Mouse (Mus musculus): ENCODE results near the gene Amigo2. TPM values are rescaled to one million over a fixed set of nuclear protein-coding genes. Genes with fewer than 3 reads are reported as not detected.

Amigo2 gene
- polyA plus RNA-seq, 1 experiment: 2.5 TPM

DNA sequence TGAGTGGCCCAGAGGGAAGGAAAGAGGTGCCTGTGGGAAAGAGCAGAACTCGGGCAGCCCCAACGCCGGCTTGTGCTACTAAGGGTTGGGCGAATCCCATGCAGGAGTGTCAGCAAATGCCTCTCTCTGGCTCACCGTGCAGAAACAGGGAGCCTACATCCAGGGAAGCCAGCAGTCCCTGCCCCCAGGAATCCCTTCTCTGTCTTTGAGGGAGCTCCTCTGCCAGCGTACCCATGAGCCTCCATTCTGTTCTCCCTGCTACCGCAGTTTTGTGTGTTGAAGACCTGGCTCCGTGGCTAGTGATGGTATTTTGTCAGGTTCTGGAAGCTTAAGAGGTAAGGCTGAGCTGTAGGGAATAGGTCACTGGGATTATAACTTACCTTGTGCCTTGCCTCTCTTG is 33.0 kb upstream of the Amigo2 start:
- Histone ChIP-seq H3K36me3 (ENCODE audit: control insufficient read depth, insufficient read depth, low read length) (no peaks in the 10 kb centered on the region), H3K4me3 (ENCODE audit: control insufficient read depth, insufficient read depth, low read length) (no peak overlapping the region), H3K27me3 (ENCODE audit: control insufficient read depth, insufficient read depth, low read length) (no peaks in the 10 kb centered on the region), H3K27ac (ENCODE audit: control insufficient read depth, insufficient read depth, low read length) (no peak overlapping the region), H3K4me1 (replicated peaks; ENCODE audit: control insufficient read depth, insufficient read depth, low read length) (no peaks in the 10 kb centered on the region)
- TF ChIP-seq CTCF (IDR thresholded peaks at IDR 0.05; ENCODE audit: borderline replicate concordance, control insufficient read depth, extremely low read depth, insufficient read depth, low read length, poor library complexity) (no peak), POLR2A (IDR thresholded peaks at IDR 0.05; ENCODE audit: control insufficient read depth, extremely low read depth, insufficient read depth, low read length, poor library complexity) (no peak)
- WGBS: 96% methylated on average over 8 of the region's 8 CpGs
- no peak for DNase-seq

DNA sequence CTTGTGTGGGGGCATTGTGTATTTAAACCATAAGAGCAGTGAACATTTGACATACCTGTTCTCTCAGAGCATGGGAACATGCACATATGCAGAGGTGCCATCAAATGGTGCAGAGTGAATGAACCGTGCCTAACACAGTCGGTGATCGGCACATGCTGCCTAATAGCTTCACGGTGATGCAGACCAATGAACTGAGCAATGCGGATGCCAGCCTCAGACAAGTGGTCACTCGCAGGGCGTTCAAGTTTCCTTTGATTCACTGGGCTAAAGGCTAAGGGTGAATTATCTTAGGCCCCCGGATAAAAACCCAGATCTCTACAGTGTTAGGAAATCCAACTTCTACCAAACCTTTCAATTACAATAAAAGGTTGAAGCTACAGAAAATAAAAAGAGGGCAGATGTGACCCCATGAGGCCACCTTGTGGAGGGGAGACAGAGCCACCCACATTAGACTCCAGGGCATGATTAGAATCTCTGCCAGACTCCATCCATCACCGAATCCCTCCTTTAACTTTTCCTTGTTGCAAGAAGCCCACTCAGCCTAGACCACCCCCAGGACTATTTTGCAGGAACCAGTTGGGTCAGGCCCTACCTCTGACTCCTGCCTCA is 31.4 kb upstream of the Amigo2 start:
- H3K36me3 ChIP-seq (ENCODE audit: control insufficient read depth, insufficient read depth, low read length): no peaks in the 10 kb centered on the region
- no peak for DNase-seq
- 96% methylated on average over 9 of the region's 9 CpGs for WGBS

GRCm38 (mm10) chr15:97277328-97277727 is 30.2 kb upstream of the Amigo2 start:
- H3K4me3 ChIP-seq (ENCODE audit: control insufficient read depth, insufficient read depth, low read length): no peak overlapping the region
- H3K4me1 ChIP-seq (replicated peaks; ENCODE audit: control insufficient read depth, insufficient read depth, low read length): no peaks in the 10 kb centered on the region
- no peaks in the 10 kb centered on the region for H3K36me3 ChIP-seq (ENCODE audit: control insufficient read depth, insufficient read depth, low read length)
- no peaks in the 10 kb centered on the region for H3K27me3 ChIP-seq (ENCODE audit: control insufficient read depth, insufficient read depth, low read length)
- no peak for TF ChIP-seq CTCF (IDR thresholded peaks at IDR 0.05; ENCODE audit: borderline replicate concordance, control insufficient read depth, extremely low read depth, insufficient read depth, low read length, poor library complexity)
- no peak for TF ChIP-seq POLR2A (IDR thresholded peaks at IDR 0.05; ENCODE audit: control insufficient read depth, extremely low read depth, insufficient read depth, low read length, poor library complexity)
- 94% methylated on average over 10 of the region's 10 CpGs for WGBS
- H3K27ac ChIP-seq (ENCODE audit: control insufficient read depth, insufficient read depth, low read length): no peak overlapping the region
- DNase-seq: no peak

More for the DNA sequence above, 31.4 kb upstream of the Amigo2 start:
- H3K4me3 ChIP-seq (ENCODE audit: control insufficient read depth, insufficient read depth, low read length): no peak overlapping the region
- H3K27ac ChIP-seq (ENCODE audit: control insufficient read depth, insufficient read depth, low read length): no peak overlapping the region
- no peak for TF ChIP-seq POLR2A (IDR thresholded peaks at IDR 0.05; ENCODE audit: control insufficient read depth, extremely low read depth, insufficient read depth, low read length, poor library complexity)
- TF ChIP-seq CTCF (IDR thresholded peaks at IDR 0.05; ENCODE audit: borderline replicate concordance, control insufficient read depth, extremely low read depth, insufficient read depth, low read length, poor library complexity): no peak
- H3K4me1 ChIP-seq (replicated peaks; ENCODE audit: control insufficient read depth, insufficient read depth, low read length): no peaks in the 10 kb centered on the region
- no peaks in the 10 kb centered on the region for H3K27me3 ChIP-seq (ENCODE audit: control insufficient read depth, insufficient read depth, low read length)

DNA sequence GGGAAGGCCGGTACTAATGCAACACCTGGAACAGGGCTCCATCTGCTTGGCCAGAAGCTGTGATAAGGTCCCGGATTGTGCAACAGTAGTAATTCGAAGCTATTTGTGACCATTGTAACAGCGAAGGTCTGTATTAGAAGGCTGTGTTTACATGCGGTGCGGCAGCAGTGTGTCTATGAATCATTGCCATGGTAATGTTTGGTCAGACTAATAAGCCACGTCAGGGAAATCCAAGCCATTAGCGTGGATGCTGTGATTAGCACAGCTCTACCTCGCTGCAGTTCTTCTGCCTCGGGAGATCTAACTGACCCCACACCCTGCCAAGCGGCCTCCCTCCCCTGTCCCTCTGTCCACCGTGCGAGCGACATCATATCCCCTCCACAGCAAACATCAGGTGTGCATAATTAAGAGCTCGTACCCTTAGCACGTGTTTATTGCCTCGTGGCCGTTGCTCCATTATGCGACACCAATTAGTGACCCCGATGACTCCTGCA is 29.6 kb upstream of the Amigo2 start:
- Histone ChIP-seq H3K4me3 (ENCODE audit: control insufficient read depth, insufficient read depth, low read length) (no peak overlapping the region), H3K36me3 (ENCODE audit: control insufficient read depth, insufficient read depth, low read length) (no peaks in the 10 kb centered on the region), H3K27ac (ENCODE audit: control insufficient read depth, insufficient read depth, low read length) (no peak overlapping the region), H3K27me3 (ENCODE audit: control insufficient read depth, insufficient read depth, low read length) (no peaks in the 10 kb centered on the region), H3K4me1 (replicated peaks; ENCODE audit: control insufficient read depth, insufficient read depth, low read length) (no peaks in the 10 kb centered on the region)
- TF ChIP-seq CTCF (IDR thresholded peaks at IDR 0.05; ENCODE audit: borderline replicate concordance, control insufficient read depth, extremely low read depth, insufficient read depth, low read length, poor library complexity): no peak
- no peak for TF ChIP-seq POLR2A (IDR thresholded peaks at IDR 0.05; ENCODE audit: control insufficient read depth, extremely low read depth, insufficient read depth, low read length, poor library complexity)
- 92% methylated on average over 20 of the region's 20 CpGs for WGBS
- DNase-seq: no peak

- Histone ChIP-seq H3K27me3 (ENCODE audit: control insufficient read depth, insufficient read depth, low read length) (no peaks in the 10 kb centered on the region), H3K4me1 (replicated peaks; ENCODE audit: control insufficient read depth, insufficient read depth, low read length) (no peaks in the 10 kb centered on the region), H3K27ac (ENCODE audit: control insufficient read depth, insufficient read depth, low read length) (no peak overlapping the region), H3K36me3 (ENCODE audit: control insufficient read depth, insufficient read depth, low read length) (no peaks in the 10 kb centered on the region), H3K4me3 (ENCODE audit: control insufficient read depth, insufficient read depth, low read length) (no peak overlapping the region)
- 97% methylated on average over 12 of the region's 12 CpGs for WGBS
- TF ChIP-seq POLR2A (IDR thresholded peaks at IDR 0.05; ENCODE audit: control insufficient read depth, extremely low read depth, insufficient read depth, low read length, poor library complexity): no peak
- no peak for TF ChIP-seq CTCF (IDR thresholded peaks at IDR 0.05; ENCODE audit: borderline replicate concordance, control insufficient read depth, extremely low read depth, insufficient read depth, low read length, poor library complexity)
- DNase-seq: no peak
Observed at GRCm38 (mm10) chr15:97275626-97276395, 28.7 kb upstream of the Amigo2 start.

DNA sequence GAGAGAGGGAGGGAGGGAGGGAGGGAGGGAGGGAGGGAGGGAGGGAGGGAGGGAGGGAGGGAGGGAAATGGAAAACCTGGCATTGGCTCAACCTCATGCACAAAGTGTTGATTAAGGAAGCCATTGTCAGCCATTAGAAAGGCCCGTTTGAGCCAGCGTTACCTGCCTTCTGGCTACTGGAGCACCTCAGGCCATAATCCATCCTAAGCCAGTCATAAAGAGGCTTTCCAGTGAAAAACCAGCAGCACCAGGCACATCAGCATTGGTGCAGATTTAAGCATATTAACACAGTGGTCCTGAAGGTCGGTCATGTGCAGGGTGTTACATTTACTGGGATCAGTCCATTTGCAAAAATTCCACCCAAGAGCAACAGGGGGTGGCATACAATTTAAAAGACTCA is 25.7 kb upstream of the Amigo2 start:
- H3K4me3 ChIP-seq (ENCODE audit: control insufficient read depth, insufficient read depth, low read length): no peak overlapping the region
- no peaks in the 10 kb centered on the region for H3K4me1 ChIP-seq (replicated peaks; ENCODE audit: control insufficient read depth, insufficient read depth, low read length)
- H3K27ac ChIP-seq (ENCODE audit: control insufficient read depth, insufficient read depth, low read length): no peak overlapping the region
- DNase-seq: no peak
- H3K27me3 ChIP-seq (ENCODE audit: control insufficient read depth, insufficient read depth, low read length): no peaks in the 10 kb centered on the region
- H3K36me3 ChIP-seq (ENCODE audit: control insufficient read depth, insufficient read depth, low read length): no peaks in the 10 kb centered on the region
- WGBS: 95% methylated on average over 3 of the region's 3 CpGs
- TF ChIP-seq CTCF (IDR thresholded peaks at IDR 0.05; ENCODE audit: borderline replicate concordance, control insufficient read depth, extremely low read depth, insufficient read depth, low read length, poor library complexity) (no peak), POLR2A (IDR thresholded peaks at IDR 0.05; ENCODE audit: control insufficient read depth, extremely low read depth, insufficient read depth, low read length, poor library complexity) (no peak)

All from thymus, adult 2 months (tissue).